Mouse (Mus musculus) adrenal gland, postnatal 36 days (tissue): Measurements from ENCODE around the gene Col4a1. TPM values are rescaled to one million over a fixed set of nuclear protein-coding genes. Genes with fewer than 3 reads are reported as not detected.

ENCODE experiments used
- DNase-seq, 2 experiments: peaks; one replicate each; pipeline ENCODE4 v3.0.0; 2021; ENCODE audit warnings: mixed read lengths in 1 of 2
- total RNA-seq, 2 experiments: library from RNA; stranded (reverse); gene quantifications; 2 replicates each; pipeline ENCODE4 v1.2.3; 2021

Col4a1 gene
- total RNA-seq, 2 experiments from 2014 or later: 359 to 687 TPM

DNA sequence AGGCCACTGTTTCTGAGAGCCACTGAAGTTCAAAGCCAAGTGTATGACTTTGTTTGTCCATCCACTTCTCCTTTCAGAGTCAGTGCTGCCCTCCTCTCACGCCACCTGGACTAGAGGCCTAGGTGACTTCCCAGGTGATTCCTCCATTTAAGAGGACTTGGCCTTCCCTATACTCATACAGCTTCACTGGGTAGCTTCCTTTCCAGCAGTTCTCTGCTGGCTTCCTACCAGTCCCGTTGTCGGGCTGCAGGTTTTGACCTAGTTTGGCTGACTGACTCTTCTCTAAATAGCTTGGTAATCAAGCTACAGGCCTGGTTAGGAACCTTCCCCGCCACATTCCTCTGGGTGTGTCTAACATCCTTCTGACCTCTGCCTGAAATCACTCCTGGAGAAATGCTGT, 18.9 kb upstream of the Col4a1 start:
- no peak for DNase-seq

DNA sequence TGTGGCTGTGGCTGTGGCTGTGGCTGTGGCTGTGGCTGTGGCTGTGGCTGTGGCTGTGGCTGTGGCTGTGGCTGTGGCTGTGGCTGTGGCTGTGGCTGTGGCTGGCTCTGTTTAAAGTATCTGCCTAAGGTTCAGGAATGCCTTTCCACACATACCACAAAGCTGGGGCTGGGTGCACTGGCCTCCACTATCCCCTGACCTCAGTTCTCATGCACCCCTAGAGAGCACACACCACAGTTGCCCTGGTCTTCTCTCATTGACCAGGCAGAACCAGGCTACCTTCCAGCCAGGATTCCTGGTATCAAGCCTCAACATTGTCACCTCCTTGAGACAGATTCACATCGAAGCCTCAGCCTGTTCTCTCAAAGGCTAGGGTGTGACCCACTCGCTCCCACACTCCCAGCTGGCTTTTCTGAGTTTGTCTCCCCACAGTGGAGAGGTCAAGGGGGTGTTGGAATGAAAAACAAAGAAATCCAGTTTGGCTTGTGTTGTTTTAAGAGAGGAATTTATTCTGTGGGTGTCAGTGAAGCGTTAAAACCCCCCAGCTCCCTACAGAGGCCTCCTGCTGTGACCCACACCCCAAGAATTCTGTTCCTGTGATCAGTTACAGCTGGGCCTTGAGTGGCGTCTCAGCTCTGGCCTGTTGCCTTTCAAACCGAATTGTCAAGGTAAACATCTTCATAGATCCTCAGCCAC, 15.2 kb upstream of the Col4a1 start:
- DNase-seq: peak in 1 of 2 experiments; percentile 36

DNA sequence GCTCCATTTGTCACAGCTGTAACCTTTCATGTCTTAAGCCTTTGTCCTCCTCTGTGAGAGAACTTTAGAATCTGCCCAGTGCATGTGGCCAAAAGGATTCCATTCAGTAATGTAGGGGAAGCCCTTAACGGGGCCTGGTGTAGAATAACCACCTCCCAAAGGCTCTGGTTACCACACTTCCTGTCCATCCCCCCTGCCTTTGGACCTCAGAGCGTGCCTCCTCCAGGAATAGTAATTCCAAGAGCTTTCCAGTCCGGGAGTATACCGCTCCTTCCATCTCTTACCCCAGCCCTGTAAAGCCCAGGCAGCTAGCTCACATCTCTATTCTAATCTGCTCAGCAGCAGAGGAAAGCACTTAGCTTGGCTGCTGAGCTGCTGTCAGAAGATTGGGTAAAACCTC, 14.7 kb upstream of the Col4a1 start:
- no peak for DNase-seq

DNA sequence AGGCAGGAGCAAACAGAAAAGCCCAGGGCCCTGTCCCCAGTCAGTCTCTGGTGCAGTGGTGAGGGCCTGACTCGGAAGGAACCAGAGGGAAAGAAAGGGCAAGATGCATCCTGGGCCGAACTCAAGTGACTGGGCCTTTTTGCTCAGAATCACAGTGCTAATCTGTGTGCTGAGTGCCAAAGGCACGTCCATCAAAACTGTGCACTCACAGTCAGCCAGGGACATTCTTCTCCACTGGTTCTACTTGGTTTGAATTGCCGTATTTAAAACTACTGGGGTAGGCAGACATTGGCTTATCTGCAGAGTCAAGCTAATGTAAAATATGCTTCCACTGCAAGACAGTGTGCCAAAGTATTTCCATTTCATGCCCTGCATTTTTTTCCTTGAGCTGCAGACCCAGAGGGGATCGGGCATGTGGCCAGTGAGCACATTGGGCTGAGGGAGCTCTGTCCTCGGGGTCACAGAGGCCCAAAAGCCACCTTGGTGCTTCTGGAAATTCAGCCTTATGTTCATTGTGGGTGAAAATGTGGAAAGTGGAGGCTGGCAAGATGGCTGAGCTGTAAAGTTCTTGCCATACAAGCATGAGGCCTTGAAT, 12.3 kb upstream of the Col4a1 start:
- DNase-seq: no peak

DNA sequence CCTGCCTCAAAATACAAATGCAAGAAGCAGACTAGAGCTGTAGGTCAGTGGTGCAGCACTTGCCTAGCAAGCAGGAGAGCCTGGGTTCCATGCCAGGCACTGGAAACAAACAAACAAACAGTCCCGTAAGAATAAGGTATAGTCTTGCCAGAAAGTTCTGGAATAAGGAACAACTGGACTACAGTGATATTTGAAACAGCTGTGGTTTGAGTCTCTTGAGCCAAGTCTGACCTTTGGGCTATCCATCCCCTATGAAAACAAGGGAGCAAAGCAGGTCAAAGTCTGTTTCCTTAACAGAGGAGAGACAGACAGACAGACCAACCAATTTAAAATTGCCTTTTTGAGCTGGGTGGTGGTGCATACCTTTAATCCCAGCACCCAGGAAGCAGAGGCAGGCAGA, 11.1 kb upstream of the Col4a1 start:
- no peak for DNase-seq

DNA sequence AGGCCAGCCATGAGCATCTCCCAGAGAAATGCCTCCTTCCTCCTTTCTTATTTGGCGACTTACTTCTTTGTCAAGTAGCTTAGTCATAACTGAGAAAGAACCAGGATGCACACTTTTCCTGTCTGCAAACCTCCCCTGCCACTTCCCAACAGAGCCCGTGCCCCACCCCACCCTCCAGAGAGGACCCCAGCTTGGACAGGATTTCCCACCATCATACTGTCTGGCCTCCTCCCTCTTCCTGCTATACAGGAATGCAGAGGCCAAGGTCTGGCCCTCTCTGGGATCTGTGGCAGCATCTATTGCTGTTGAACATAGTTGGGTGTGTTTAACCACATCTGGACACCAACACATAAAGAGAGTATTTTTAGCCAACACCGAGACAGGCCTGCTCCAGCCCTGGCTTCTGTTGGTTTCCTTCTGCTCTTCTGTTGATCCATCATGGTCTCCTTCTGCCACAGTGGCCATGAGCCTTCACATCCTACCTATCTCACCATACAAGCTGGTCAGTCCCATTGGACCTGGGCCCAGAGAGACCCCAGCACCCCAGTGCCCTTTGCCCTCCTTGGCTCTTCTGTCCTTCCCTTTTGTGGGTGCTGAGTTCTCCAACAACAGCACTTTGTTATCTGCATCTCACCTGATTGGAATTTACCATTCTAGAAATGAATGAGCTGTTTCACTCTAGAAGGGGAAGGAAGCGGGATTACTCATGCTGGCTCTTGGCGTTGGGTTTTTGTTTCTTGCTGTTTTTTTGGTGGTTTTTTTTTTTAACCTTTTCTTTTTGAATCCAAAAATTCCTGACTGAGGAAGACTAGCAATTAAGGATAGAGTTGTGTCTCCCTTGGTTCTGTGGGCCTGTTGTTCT, 10.3 kb upstream of the Col4a1 start:
- DNase-seq: no peak

DNA sequence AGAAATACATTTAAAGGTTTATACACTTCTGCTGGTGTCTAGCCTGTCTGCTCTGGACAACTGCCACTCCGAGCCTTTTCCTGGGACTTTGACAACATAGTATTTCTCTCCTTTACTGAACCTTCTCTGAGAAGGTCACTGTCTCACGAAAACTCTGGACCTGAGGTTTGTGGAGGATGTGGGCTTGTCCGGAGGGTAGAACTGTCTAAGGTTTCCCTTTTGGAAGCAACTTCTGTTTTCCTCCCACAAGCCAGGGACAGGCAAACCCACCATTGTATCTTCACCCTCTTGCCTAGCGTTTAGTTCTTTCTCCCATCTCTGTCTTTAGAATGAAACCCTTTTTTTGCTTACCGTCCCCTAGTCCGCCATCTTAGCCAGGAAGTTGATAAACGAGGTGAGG, 9.2 kb upstream of the Col4a1 start:
- DNase-seq: no peak

DNA sequence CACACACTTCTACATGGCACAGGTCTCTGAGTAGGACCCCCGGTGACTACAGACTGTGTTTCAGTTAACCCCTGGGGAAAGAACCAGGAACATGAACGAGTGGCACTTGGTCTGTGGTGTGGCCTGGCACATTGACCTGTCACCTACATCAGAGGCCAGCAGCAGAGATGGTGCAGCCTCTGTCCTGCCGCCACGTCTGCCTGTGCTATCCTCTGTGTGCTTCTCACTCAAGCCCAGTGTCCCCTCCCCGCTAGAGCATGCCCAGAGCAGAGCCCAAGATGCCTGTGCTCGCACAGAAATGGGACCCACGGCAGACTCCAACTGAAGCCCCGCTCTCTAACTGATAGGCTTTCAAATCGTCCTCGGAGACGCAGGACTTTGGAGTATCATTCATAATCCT, 6.8 kb upstream of the Col4a1 start:
- no peak for DNase-seq

DNA sequence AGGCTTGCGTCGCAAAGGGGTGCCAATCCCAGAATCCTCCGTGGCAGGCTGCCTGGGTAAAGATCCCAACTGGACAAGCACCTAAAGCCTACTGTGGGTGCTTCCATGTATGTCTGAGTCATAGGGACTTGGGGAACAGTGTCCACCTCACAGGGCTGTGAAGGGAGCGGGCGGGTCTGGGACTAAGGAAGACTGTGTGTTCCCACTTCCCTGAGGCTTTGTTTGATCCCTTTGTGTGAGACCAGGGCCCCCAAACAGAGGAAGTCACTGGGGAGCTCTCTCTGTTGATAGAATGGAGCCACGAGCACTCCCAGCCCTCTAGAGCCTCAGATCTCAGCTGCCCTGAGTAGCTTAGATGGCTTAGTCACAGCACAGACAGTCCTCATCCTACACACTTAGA, 3.5 kb upstream of the Col4a1 start:
- DNase-seq: no peak

DNA sequence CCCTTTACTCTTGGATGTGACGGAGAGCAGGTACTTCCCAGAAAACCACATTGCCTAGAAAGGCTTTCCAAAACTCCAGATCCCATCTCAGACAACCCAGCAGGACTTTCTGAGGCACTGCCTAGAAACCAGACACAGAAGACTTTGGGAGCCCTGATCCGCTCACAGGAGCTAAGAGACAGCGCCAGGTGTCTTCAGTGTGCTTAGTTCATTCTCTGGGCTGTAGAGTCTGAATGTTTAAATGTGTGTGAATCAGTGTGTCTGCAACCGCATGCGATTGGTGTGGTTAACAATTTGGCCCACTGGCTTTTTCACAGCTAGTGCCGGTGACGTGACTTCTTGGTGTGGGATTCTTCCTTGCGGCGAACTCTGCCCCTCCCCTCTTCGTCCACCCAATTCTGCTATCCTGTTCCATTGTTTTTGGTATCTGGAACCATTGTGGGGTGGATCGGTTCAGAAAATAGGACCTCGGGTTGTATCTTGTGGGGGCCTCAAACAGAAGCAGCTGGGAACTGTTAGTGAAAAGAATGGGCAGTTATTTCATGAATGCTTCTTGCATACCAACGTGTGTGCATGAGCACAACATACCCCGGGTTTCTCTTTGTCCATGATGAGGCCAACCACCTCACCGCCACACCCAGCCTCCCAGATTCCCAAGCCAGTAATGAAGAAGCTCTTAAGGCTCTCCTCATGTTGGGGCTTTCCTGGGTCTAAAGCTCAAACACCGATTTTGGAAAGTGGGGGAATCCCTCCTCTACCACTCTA, 2.7 kb upstream of the Col4a1 start:
- DNase-seq: no peak

DNA sequence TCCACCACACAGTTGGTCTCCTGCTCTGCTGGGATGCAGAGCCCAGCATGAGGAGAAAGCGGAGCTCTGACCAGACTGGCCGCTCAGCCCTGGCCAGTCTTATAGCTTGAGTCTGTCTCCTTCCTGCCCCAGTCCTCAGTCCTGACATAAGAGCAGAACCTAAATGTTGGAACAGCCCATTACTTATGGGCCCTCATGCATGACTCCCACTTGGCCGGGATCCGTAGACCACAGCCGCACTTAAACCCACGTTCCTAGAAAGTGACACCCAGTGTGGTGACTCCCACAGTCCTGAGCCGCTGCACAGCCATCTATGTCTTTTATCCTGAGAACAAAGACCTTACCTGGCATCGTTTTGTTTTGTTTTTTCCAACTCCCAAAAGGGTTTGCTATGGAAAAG, 2.0 kb upstream of the Col4a1 start:
- DNase-seq: no peak

DNA sequence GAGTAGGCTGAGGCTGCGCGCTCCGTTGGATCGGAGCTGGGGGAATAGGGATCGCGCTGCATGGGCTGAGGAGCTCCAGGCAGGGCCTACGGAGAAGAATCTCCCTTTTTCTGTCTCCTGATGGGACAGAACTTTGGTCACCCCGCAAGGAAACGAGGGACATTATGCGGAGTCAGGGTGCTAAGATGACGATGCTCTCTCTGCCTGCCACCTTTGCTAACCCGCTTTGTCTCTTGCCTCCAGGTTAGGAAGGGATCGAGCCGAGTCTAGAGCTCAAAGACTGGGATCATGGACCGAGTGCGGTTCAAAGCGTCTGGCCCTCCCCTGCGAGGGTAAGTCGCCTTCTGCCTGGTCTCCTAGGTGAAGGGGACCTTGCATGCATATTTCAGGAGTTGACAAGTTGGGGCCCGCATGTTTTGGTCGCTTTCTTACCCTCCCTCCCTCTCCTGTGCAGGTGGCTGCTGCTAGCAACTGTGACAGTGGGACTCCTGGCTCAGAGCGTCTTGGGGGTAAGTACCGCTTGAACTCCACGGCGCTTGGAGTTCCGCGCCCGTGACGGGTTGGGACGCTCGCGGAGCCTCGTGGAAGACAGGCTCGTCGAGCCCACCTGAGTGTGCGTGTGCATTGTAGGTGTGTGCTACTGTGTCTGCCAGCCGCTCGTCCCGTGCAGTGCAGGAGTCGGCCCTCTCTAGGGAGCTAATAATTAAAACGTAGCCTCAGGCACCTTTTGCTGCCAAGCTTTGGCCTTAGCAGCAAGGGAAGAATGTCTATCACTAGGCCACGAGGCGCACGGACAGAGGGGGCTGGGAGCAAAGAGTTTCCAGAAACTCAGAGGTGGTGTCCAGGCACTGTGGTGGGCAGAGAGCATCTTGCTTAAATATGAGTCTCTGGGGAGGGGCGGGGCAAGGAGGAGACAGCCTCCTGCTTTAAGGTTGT, 818 bp upstream of the Col4a1 start:
- peak; percentile 43 to 72 for DNase-seq

DNA sequence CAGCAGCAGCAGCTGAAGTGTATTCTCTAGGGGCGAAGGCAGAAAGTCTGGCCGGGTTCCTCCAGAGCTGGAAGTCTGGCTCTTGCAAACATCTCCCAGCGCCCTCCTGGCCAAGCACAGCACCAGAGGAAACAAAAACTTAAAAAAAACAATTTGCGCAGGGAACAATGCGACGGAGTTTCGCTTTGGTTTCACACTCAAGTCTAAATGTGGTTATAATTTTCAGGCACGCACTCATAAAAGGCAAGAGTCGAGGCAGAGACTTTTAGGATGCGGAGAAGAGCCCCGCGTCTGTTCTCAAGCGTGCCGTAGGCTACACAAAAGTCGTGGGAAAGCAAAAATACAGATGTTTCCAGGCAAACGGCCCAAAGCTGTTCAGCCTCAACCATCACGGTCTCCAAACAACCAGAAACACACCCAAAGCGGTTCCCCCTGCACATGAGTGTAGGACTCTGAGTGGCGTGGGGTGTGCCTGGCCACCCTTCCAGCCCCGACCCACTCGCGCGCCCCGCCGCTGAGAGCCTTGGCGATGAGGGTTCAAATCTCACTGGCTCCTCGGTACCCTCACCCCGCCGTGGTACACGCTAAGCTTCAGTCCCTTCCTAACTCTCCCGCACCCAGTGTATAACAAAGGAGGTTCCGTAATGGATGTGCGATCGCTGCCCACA, 811 bp downstream of the Col4a1 start:
- DNase-seq: peak; percentile 41 to 64

DNA sequence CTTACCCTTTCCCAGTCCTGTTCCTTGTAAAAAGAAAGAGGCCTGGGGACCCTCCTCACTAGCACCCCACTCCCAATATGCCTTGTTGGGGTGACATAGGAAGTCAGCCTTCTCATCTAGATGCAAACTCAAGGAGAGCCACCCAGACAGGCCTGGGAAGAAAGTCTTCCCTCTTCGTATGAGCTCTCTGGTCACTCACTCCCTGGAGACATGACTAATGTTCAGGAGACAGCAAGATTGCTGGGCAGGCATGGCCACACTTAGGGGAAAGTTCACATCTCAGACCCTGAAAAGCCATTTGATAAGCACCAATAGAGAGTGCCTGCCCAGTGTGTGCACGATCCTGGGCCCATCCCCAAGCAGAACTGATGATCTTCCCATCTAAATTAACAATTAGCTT, 2.6 kb downstream of the Col4a1 start:
- no peak for DNase-seq

DNA sequence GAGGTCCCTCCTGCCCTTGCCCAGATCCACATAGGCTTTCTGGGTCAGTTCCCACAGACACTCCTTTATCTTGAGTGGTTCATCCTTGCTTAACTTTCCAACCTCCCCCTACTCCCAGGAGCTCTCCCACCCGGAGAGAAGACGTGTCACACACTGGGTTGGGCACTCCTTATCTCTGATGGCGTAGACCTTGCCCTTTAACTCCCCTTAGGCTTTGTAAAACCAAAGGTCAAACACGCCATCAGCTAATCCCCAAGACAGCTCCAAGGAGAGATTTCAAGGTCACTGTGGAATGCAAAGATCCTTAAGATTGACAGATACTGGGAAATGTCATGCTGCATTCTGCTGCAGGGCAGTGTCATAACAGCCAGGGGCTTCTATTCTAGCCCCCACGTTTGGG, 3.4 kb downstream of the Col4a1 start:
- DNase-seq: no peak

DNA sequence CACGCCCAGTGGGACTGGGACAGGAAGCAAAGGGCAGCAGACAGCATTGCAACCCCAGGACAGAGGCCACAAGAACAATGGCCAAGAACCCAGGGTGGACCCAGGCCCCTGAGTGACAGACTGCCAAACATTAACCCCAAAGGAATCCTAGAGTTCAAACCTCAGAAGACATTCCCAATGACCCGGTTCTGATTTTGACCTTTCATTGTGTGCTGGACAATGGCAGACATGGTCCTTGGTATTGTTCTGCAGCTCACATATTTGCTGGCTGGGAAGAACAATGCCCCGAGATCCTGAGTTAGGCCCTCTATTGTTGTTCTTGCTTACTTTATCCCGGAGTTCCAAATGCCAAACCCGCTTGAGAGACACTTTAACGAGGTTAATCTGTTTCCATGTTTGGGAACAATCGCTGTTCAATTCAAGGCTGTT, 4.0 kb downstream of the Col4a1 start:
- no peak for DNase-seq

DNA sequence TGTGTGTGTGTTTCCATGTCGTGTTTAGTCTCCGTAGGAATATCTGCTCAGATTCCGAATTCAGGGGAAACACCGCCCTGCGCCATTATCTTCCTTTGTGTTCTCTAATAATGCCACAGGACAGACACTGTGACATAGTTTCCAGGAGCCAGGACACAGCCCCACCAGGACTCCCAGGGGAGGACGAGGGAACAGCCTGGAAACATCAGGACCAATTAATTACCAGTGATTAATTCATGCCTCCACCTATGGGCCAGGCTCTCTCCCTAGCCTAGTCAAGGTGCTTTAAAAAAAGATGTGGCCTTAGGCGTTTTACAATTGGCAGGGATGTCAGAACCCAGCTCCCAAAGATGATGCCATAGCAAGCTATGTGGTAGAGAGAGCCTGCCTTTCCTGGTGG, 5.2 kb downstream of the Col4a1 start:
- DNase-seq: no peak

DNA sequence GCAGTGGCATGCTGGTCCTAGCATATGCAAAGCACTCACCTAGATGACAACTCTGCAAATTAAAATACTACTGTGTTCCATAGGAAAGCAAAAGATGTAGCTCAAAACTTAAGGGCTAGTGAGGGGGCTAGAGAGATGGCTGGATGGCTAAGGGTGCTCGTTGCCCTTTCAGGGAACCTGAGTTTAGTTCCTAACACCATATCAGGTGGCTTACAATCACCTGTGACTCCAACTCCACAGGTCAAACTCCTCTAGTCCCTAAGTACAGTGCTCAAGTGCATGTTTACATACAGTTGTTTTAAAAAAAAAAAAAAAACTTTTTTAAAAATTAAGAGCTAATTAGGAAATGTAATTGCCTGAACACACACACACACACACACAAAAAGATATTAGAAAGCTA, 7.1 kb downstream of the Col4a1 start:
- DNase-seq: no peak

DNA sequence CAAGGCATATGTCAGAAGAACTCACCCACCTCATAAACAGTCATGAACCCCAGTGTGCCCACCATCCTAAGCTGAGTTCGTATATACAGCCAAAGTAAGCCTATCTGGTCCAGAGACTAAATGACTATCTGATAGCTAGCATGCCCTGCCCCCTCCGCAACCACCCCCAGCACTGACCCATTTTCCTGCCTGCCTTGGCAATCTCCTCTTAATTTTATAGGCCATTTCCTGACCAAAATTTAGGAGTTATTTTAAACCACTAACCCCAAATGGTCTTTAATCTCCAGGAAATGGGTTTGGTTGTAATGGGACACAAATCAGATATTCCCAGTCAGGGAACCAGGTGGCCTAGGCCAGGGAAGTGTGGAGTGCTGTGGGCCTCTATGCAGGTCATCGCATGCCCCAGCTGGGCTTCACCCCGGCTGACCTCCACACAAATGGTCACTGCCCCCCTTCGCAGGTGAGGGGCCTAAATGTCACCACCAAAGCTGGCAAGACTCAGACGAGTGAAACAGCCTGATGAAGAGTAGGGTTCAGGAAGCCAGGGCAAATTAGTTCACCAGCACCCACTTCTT, 8.5 kb downstream of the Col4a1 start:
- no peak for DNase-seq

DNA sequence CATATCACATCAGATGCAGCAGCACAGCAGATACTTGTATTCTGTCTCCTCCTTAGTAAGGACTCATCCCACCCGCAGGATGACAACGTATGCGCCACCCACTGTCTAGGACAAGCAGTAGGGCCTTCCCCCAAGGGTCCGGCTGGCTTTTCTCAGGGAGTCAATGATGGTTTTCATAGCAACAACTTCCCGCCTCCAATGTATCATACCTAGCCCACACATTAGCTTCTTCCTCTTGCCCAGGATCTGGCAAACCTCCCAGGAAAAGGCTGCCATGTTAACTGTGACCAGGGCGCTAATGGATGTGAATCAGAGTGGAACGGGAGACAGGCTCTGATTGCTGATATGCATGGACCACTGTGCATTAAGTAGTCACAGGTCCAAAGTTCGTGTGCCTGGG, 12.2 kb downstream of the Col4a1 start:
- no peak for DNase-seq

DNA sequence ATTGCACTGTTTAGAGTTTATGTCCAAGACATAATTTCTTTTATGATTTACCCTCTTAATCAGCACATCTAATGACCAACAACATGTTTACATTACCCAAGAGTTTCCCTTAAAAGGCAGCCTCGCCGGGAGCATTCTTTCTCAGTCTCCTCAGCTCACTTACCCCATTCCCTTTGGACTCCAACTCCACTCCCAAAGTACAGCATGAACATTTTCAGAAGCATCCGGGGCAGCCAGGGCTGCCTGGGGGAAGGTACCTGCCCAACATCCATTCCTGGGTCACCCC, 13.4 kb downstream of the Col4a1 start:
- no peak for DNase-seq
